ENCODE assay signal across 11 mouse cellular contexts in the genomic region with DNA sequence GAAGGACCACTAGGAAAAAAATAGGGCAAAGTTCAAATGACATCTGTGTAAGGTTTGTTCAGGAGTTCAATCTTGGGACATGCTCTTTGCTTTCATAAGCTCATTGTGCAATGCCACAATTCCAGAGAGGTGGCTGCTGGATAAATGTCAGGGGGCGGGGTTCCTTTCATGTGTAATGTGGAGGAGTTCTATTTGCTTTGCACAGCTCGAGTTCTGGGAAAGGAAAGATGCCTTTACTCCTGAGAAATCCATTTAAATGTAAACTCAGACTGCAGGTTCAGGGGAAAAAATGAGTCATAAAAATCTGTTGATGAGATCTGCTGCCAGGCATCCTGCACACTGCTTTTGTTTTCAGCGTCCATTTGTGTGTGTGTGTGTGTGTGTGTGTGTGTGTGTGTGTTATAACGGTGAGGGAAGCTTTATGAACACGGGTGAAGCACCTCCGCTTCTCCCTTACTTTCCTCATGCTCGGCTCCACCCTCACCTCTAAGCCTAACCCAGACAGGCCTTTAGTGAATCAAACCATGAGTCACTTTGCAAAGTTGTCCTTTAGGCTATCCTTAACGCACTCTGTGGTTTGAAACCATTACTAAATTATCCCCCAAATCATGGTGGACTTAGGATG.
DNase-seq lines count a peak whose midpoint lies in the region; ATAC-seq and TF ChIP-seq lines count a peak whose summit lies in the region.
"Had no signal": no experiment of that assay in that cellular context is flagged by ENCODE, and none has a peak within 500 bp of the region (broad histone marks: within the 10 kb centered on the region; RNA-seq: fewer than 3 reads in every experiment).

No protein-coding gene starts in this region.

- H3K9ac ChIP-seq in liver, embryonic 13.5 days = no peak overlapping the region
- H3K9ac ChIP-seq in liver, embryonic 12.5 days = no peak overlapping the region
- H3K9ac ChIP-seq in stomach, postnatal 0 days (ENCODE audit: low read length) = no peak overlapping the region
- no peak overlapping the region for H3K9ac ChIP-seq in hindbrain, embryonic 11.5 days (ENCODE audit: low read depth, low read length)
- H3K9ac ChIP-seq: forebrain, embryonic 15.5 days had no signal

- TF ChIP-seq CTCF in stomach, postnatal 0 days (IDR thresholded peaks at IDR 0.05; ENCODE audit: low read depth) = no peak

- no peak overlapping the region for H3K27ac ChIP-seq in liver, embryonic 13.5 days
- no peak overlapping the region for H3K27ac ChIP-seq in liver, embryonic 12.5 days
- H3K27ac ChIP-seq in stomach, postnatal 0 days (replicated peaks) = no peak overlapping the region; the same call in 1 of the 2 replicates
- H3K27ac ChIP-seq in hindbrain, embryonic 11.5 days (ENCODE audit: low read depth, low read length) = no peak overlapping the region
- H3K27ac ChIP-seq: forebrain, embryonic 15.5 days; midbrain, embryonic 10.5 days had no signal

- H3K4me3 ChIP-seq in liver, embryonic 13.5 days (replicated peaks) = no peak overlapping the region
- no peak overlapping the region for H3K4me3 ChIP-seq in liver, embryonic 12.5 days
- no peak overlapping the region for H3K4me3 ChIP-seq in stomach, postnatal 0 days (ENCODE audit: low read depth, low read length)
- no peak overlapping the region for H3K4me3 ChIP-seq in hindbrain, embryonic 11.5 days (ENCODE audit: low read depth, low read length)
- H3K4me3 ChIP-seq: forebrain, embryonic 15.5 days; midbrain, embryonic 10.5 days had no signal

- H3K36me3 ChIP-seq in liver, embryonic 13.5 days = no peaks in the 10 kb centered on the region
- no peaks in the 10 kb centered on the region for H3K36me3 ChIP-seq in liver, embryonic 12.5 days
- no peaks in the 10 kb centered on the region for H3K36me3 ChIP-seq in stomach, postnatal 0 days (ENCODE audit: control insufficient read depth, insufficient read depth, low read length)
- no peaks in the 10 kb centered on the region for H3K36me3 ChIP-seq in hindbrain, embryonic 11.5 days (ENCODE audit: control insufficient read depth, insufficient read depth, low read length)
- H3K36me3 ChIP-seq: forebrain, embryonic 15.5 days; midbrain, embryonic 10.5 days had no signal

- no peaks in the 10 kb centered on the region for H3K4me1 ChIP-seq in liver, embryonic 13.5 days (replicated peaks)
- no peaks in the 10 kb centered on the region for H3K4me1 ChIP-seq in liver, embryonic 12.5 days
- H3K4me1 ChIP-seq in stomach, postnatal 0 days (replicated peaks; ENCODE audit: control insufficient read depth, insufficient read depth) = no peaks in the 10 kb centered on the region
- H3K4me1 ChIP-seq in hindbrain, embryonic 11.5 days (replicated peaks; ENCODE audit: control insufficient read depth, insufficient read depth, low read length) = no peaks in the 10 kb centered on the region
- H3K4me1 ChIP-seq: forebrain, embryonic 15.5 days had no signal

- H3K9me3 ChIP-seq in liver, embryonic 13.5 days (replicated peaks) = no peaks in the 10 kb centered on the region
- H3K9me3 ChIP-seq in liver, embryonic 12.5 days (replicated peaks) = no peaks in the 10 kb centered on the region
- H3K9me3 ChIP-seq in stomach, postnatal 0 days (ENCODE audit: control insufficient read depth, low read length) = no peaks in the 10 kb centered on the region
- H3K9me3 ChIP-seq in hindbrain, embryonic 11.5 days (ENCODE audit: control insufficient read depth, low read length) = no peaks in the 10 kb centered on the region
- H3K9me3 ChIP-seq: forebrain, embryonic 15.5 days; midbrain, embryonic 10.5 days had no signal

- ATAC-seq in liver, embryonic 13.5 days (ENCODE audit: low read depth) = 0 out of 2 replicates have a peak, but pooled peaks have one; percentile 15
- no peak for ATAC-seq in liver, embryonic 12.5 days
- ATAC-seq in stomach, postnatal 0 days (ENCODE audit: low FRiP score, low TSS enrichment) = peak; percentile 90
- no peak for ATAC-seq in erythroid progenitor cell, adult 5-6 weeks (replicated peaks; ENCODE audit: low FRiP score, poor library complexity, severe bottlenecking)
- no peak for ATAC-seq in hindbrain, embryonic 11.5 days (ENCODE audit: low FRiP score)
- ATAC-seq: forebrain, embryonic 15.5 days had no signal

- 51% methylated on average over 7 of the region's 8 CpGs for WGBS in liver, embryonic 13.5 days (ENCODE audit: insufficient replicate concordance)
- 59% methylated on average over 8 of the region's 8 CpGs for WGBS in liver, embryonic 12.5 days (ENCODE audit: insufficient replicate concordance)
- 33% methylated on average over 8 of the region's 8 CpGs for WGBS in stomach, postnatal 0 days
- WGBS in hindbrain, embryonic 11.5 days = 64% methylated on average over 8 of the region's 8 CpGs

- TF ChIP-seq EP300 in stomach, postnatal 0 days (optimal IDR thresholded peaks at IDR 0.05) = no peak

- no peaks in the 10 kb centered on the region for H3K27me3 ChIP-seq in liver, embryonic 13.5 days
- peaks cover 17% of the 10 kb centered on the region; the same call in 1 of the 2 replicates for H3K27me3 ChIP-seq in liver, embryonic 12.5 days (replicated peaks)
- no peaks in the 10 kb centered on the region for H3K27me3 ChIP-seq in stomach, postnatal 0 days (ENCODE audit: control insufficient read depth, insufficient read depth, low read length)
- no peaks in the 10 kb centered on the region; the same call in 1 of the 2 replicates for H3K27me3 ChIP-seq in hindbrain, embryonic 11.5 days (ENCODE audit: control insufficient read depth, insufficient read depth, low read length)
- H3K27me3 ChIP-seq: forebrain, embryonic 15.5 days had no signal

- DNase-seq in frontal cortex, postnatal 36 days (ENCODE audit: low spot score in 2 of 2) = peak; percentile 4 to 23
- DNase-seq in frontal cortex, postnatal 10 days (ENCODE audit: low spot score in 2 of 2) = no peak
- DNase-seq in liver, embryonic 13.5 days = no peak
- peak; percentile 2 for DNase-seq in induced T-regulatory cell, adult 2 months (ENCODE audit: low read depth)
- DNase-seq in stomach, postnatal 0 days (ENCODE audit: low spot score) = peak; percentile 59
- no peak for DNase-seq in hindbrain, embryonic 11.5 days (ENCODE audit: low spot score)
- DNase-seq: cerebellum, adult 11 months had no signal

- H3K4me2 ChIP-seq in liver, embryonic 13.5 days = no peak overlapping the region
- H3K4me2 ChIP-seq in liver, embryonic 12.5 days = no peak overlapping the region
- no peak overlapping the region for H3K4me2 ChIP-seq in stomach, postnatal 0 days (replicated peaks; ENCODE audit: low read depth)
- H3K4me2 ChIP-seq in hindbrain, embryonic 11.5 days (replicated peaks; ENCODE audit: low read depth, low read length) = no peak overlapping the region
- H3K4me2 ChIP-seq: forebrain, embryonic 15.5 days had no signal

Comparison
In these comparisons a context has a peak if more than half of its experiments do, and no peak if none do; other contexts are left out.
1. DNase-seq: peak in frontal cortex, postnatal 36 days (2 of 2), induced T-regulatory cell, adult 2 months (single experiment) and stomach, postnatal 0 days (single experiment); none in frontal cortex, postnatal 10 days (0 of 2), liver, embryonic 13.5 days (single experiment) and hindbrain, embryonic 11.5 days (single experiment).
2. ATAC-seq: peak in liver, embryonic 13.5 days (single experiment) and stomach, postnatal 0 days (single experiment); none in liver, embryonic 12.5 days (single experiment), erythroid progenitor cell, adult 5-6 weeks (single experiment) and hindbrain, embryonic 11.5 days (single experiment).